Mouse (Mus musculus) spleen, adult 2 months (tissue): Measurements from ENCODE around the gene Kifc1. TPM values are rescaled to one million over a fixed set of nuclear protein-coding genes. Genes with fewer than 3 reads are reported as not detected.
"Not testable (repeated sequence)": the region's sequence is repeated elsewhere in the genome, so short reads cannot be mapped to it uniquely, and the experiment has no call there.

Source experiments
- DNase-seq, 2 experiments: peaks; one replicate each; pipeline versions ENCODE4 v3.0.0 to v3.0.0-alpha.2; 2012 to 2021; ENCODE audit warnings: low spot score in 2 of 2, low read depth in 1 of 2
- H3K27ac ChIP-seq: fragments of 200-500 bp; 2 replicates; pipeline ENCODE4 v1.5.1; 2012; ENCODE audit warnings: low read length, inconsistent platforms; ENCODE audit not compliant: insufficient read depth
- H3K27me3 ChIP-seq: fragments of 200-500 bp; 2 replicates; pipeline ENCODE4 v1.6.1; 2012; ENCODE audit warnings: mild to moderate bottlenecking, moderate library complexity, low read length, inconsistent platforms; ENCODE audit not compliant: control insufficient read depth, insufficient read depth
- H3K36me3 ChIP-seq: fragments of 200-500 bp; 2 replicates; pipeline ENCODE4 v1.6.1; 2012; ENCODE audit warnings: mild to moderate bottlenecking, low read length, inconsistent platforms; ENCODE audit not compliant: control insufficient read depth, insufficient read depth
- H3K4me1 ChIP-seq: fragments of 200-500 bp; 2 replicates; pipeline ENCODE4 v1.6.1; 2011; ENCODE audit warnings: inconsistent platforms; ENCODE audit not compliant: control insufficient read depth, insufficient read depth, insufficient read length
- H3K4me3 ChIP-seq: fragments of 200-500 bp; 2 replicates; pipeline ENCODE4 v1.5.1; 2011; ENCODE audit warnings: mild to moderate bottlenecking, inconsistent platforms; ENCODE audit not compliant: insufficient read depth, insufficient read length; ENCODE audit errors: extremely low read depth
- CTCF ChIP-seq: fragments of 200-500 bp; IDR thresholded peaks from 2 replicates; pipeline ENCODE4 v1.5.1; 2011; ENCODE audit warnings: mild to moderate bottlenecking, inconsistent platforms; ENCODE audit not compliant: insufficient read depth, insufficient read length, insufficient replicate concordance; ENCODE audit errors: extremely low read depth
- POLR2A ChIP-seq: fragments of 200-500 bp; IDR thresholded peaks from 2 replicates; pipeline ENCODE4 v1.6.1; 2011; ENCODE audit warnings: low read depth, low read length, inconsistent platforms
- WGBS: fragments of 180-500 bp; shearing (Covaris S2); methylation state at CpG from one replicate; pipeline ENCODE4 v1.1.7; 2018; 5-methylcytosine and 5-hydroxymethylcytosine counted together
- polyA plus RNA-seq: library from polyadenylated mRNA; depleted of rRNA; stranded (reverse); fragments of >200 nt; gene quantifications from 2 replicates; pipeline ENCODE4 v1.2.3, GENCODE M21; 2012

Gene Kifc1
- polyA plus RNA-seq, 1 experiment, result 11.5 TPM

DNA sequence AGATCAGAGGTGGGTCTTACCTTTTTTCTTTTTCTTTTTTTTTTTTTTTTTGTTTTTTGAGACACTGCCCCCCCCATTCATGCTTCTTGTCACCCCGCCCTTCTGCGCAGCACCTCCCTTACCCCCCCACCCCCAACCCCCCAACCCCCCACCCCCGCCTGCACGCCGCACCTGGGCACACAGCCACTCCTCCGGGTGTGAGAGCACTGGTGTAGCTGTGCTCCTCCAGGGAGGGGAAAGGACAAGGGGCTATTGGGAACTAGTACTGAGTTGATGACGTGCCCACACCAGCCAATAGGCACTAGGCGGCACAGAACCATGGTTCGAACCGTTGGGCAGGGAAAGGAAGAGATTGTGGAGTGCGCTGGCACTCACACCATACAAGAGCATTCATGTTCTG lies 16.1 kb downstream of the Kifc1 start:
- H3K4me3 ChIP-seq, result no peak overlapping the region
- TF ChIP-seq POLR2A (no peak), CTCF (no peak)
- DNase-seq, result no peak
- H3K4me1 ChIP-seq, result no peaks in the 10 kb centered on the region
- no peak overlapping the region for H3K27ac ChIP-seq
- 93% methylated on average over 11 of the region's 11 CpGs for WGBS
- H3K27me3 ChIP-seq, result no peaks in the 10 kb centered on the region
- no peaks in the 10 kb centered on the region for H3K36me3 ChIP-seq

DNA sequence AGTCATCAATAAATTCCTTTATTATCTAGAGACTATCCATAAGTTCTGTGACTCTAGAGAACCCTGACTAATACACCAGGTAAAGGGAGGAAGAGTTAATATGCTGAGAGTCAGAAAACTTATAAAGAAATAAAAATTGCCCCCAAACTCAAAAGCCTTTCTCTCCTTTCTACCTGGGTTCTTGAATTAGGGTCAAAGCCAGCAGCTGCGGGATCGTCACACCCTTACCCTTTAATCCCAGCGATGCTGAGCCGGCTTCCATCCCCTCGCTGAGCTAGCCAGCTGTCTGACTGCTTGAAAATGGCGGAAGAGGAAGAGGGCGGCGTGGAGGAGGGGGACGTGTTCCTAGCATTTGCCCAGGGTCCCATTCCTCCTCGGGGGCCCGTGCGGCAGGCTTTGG lies 16.9 kb downstream of the Kifc1 start, which contains the start of gene Gm7029:
Gene Gm7029, plus strand, starts transcription at position 301 of the 400 bp plus-strand sequence.
- H3K36me3 ChIP-seq, H3K4me3 ChIP-seq, H3K27ac ChIP-seq, DNase-seq, H3K4me1 ChIP-seq, H3K27me3 ChIP-seq: not testable (repeated sequence)
- WGBS, result 94% methylated on average over 5 of the region's 12 CpGs

DNA sequence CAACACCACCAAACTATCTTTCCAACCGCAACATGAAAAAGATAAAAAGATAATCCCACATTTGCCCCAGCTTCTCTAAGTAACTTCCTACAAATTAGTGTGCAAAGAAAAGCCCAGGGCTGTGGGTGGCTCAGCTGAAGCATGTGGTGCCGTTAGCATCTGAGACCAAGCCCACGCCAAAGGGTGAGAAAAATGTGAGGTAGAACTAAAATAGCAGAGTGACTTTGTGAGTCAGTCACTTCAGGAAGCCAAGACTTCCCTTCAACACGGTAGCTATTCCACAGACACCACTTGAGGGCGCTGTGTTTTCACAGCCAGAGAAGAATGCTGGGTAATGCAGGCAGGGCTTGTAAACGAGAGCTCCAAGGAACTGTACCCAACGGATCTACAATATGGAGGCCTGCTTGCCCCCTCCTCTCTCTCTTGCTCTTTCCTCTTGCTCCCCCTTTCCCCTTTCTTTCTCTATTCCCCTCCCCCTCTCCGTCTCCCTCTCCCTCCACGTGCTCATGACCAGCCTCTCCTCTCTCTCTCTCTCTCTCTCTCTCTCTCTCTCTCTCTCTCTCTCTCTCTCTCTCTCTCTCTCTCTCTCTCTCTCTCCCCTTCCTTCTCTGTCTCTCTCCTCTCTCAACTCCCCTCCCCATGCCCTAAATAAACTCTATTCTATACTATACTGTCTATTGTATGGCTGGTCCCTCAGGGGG lies 25.0 kb downstream of the Kifc1 start:
- Histone ChIP-seq H3K4me1 (peaks cover 2% of the 10 kb centered on the region; the same call in 1 of the 2 replicates), H3K36me3 (no peaks in the 10 kb centered on the region), H3K4me3 (no peak overlapping the region), H3K27me3 (no peaks in the 10 kb centered on the region), H3K27ac (no peak overlapping the region)
- peak; percentile 54; the same call in 1 of the 2 replicates for TF ChIP-seq CTCF
- TF ChIP-seq POLR2A, result no peak
- peak; percentile 59 to 68 for DNase-seq
- WGBS, result 16% methylated on average over 9 of the region's 9 CpGs

DNA sequence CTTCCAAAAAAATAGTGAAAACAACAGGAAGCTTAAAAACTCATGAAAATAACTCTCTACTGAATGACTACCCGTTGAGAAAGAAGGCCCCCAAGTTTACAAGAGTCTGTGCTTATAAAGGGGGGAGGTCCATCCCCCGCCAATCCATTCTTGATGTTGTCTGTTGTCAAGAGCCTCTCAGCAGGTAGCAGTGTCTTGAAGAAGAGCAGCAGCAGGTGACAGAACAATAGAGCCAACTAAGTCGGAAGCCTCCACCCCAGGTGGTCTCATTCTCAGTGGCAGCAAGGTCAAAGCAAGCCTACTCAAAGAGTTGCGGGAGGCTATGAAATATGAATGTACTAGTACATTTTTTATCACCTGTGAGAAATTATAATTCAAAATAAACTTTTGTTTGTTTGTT lies 32.6 kb downstream of the Kifc1 start:
- DNase-seq, result no peak
- no peaks in the 10 kb centered on the region for H3K27me3 ChIP-seq
- no peaks in the 10 kb centered on the region for H3K36me3 ChIP-seq
- no peaks in the 10 kb centered on the region for H3K4me1 ChIP-seq
- no peak overlapping the region for H3K27ac ChIP-seq
- TF ChIP-seq CTCF (no peak), POLR2A (no peak)
- 81% methylated on average over 4 of the region's 4 CpGs for WGBS
- no peak overlapping the region for H3K4me3 ChIP-seq

DNA sequence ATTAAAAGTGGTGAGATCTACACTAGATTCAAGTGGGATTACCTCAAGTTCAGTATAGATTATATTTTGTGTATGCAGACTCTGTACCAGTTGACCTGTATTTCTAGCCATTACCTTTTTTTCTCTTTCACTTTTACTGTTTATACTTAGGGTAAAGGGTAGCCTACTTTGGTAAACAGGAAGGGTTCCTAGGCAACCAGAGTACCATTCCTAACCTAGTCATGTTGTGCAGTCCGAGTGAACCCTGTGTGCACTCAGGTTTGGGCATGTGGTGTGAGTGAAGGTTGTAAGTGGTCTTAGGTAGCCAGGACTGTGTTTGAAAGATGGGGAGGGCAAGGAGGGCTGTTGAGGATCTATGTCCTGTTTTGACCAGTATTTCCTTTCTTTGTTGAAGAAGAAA lies 39.1 kb downstream of the Kifc1 start:
- no peaks in the 10 kb centered on the region for H3K27me3 ChIP-seq
- H3K4me3 ChIP-seq, result no peak overlapping the region
- TF ChIP-seq CTCF, result no peak
- no peak for TF ChIP-seq POLR2A
- no peak for DNase-seq
- peaks cover 2% of the 10 kb centered on the region; the same call in 1 of the 2 replicates for H3K4me1 ChIP-seq
- H3K36me3 ChIP-seq, result 0 out of 2 replicates have a peak, but pooled peaks cover 2% of the 10 kb centered on the region
- no peak overlapping the region for H3K27ac ChIP-seq
- WGBS, result 26% methylated on average over 1 of the region's 1 CpGs

DNA sequence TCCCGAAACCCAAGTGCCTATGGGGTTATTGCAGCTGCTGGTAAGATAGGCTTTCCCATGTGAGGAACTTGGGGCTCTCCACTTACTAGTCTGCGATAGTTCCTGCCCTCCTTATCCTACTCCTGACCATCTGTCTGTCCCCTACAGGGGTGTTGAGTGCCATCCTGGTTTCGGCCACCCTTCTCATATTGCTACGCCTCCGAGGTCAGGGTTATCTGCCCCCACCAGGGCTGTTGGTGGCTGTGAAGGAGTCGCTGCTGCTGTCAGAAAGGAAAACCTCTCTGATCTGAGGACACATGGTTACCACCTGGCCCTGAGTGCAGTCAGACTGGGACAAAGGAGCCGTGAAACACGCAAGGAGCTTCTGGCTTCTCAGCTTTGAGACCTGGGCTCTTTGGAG lies 42.3 kb downstream of the Kifc1 start:
- Histone ChIP-seq H3K27me3 (no peaks in the 10 kb centered on the region), H3K4me3 (no peak overlapping the region), H3K4me1 (peaks cover 2% of the 10 kb centered on the region; the same call in 1 of the 2 replicates), H3K27ac (no peak overlapping the region), H3K36me3 (0 out of 2 replicates have a peak, but pooled peaks cover 2% of the 10 kb centered on the region)
- WGBS, result 86% methylated on average over 8 of the region's 8 CpGs
- TF ChIP-seq POLR2A, result no peak
- no peak for TF ChIP-seq CTCF
- no peak for DNase-seq

DNA sequence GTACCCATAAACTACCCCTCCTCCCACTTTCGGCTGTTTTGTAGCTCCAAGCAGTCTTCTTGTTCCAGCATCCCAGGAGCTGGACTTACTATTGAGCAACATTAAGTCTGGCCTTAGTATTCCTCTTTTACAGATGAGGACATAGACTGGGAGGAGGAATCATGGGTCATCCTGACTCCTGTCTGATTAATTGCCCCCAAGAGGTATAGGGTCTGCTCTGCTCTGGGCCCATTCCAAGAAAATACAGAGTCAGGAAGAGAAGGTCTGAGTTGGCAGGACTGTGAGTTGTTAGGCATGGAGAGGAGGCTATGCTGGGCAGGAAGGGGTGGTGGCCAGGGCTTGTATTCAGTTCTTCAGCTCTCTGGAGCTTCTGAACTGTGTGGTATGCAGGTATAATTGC lies 46.3 kb downstream of the Kifc1 start:
- 94% methylated on average over 1 of the region's 1 CpGs for WGBS
- H3K4me1 ChIP-seq, result no peaks in the 10 kb centered on the region; the same call in 1 of the 2 replicates
- DNase-seq, result no peak
- H3K27ac ChIP-seq, result no peak overlapping the region
- no peak for TF ChIP-seq POLR2A
- no peak for TF ChIP-seq CTCF
- no peaks in the 10 kb centered on the region for H3K27me3 ChIP-seq
- no peak overlapping the region for H3K4me3 ChIP-seq
- 0 out of 2 replicates have a peak, but pooled peaks cover 2% of the 10 kb centered on the region for H3K36me3 ChIP-seq
